Mouse (Mus musculus) E14TG2a.4 (cell line): ENCODE results near the gene Slc9a5.

ENCODE experiments used
- H3K27me3 ChIP-seq: 2 replicates; pipeline ENCODE4 v1.6.1; 2014; ENCODE audit warnings: low read length, control low read depth; ENCODE audit not compliant: insufficient read depth
- H3K36me3 ChIP-seq: 2 replicates; pipeline ENCODE4 v1.6.1; 2014; ENCODE audit warnings: low read length, control low read depth; ENCODE audit not compliant: insufficient read depth
- H3K4me1 ChIP-seq: replicated peaks from 2 replicates; pipeline ENCODE4 v1.6.1; 2014; ENCODE audit warnings: low read depth, low read length, control low read depth
- H3K4me3 ChIP-seq: replicated peaks from 2 replicates; pipeline ENCODE4 v1.5.1; 2014; ENCODE audit warnings: mild to moderate bottlenecking, low read length
- H3K9me3 ChIP-seq: 2 replicates; pipeline ENCODE4 v1.6.1; 2014; ENCODE audit warnings: low read length, control low read depth
- CTCF ChIP-seq: conservative IDR thresholded peaks from 2 replicates; pipeline ENCODE4 v1.5.1; 2014; ENCODE audit warnings: low read length
- NANOG ChIP-seq: IDR thresholded peaks from 2 replicates; pipeline ENCODE4 v1.6.1; 2014; ENCODE audit warnings: borderline replicate concordance, low read length, mixed read lengths
- POU5F1 ChIP-seq: IDR thresholded peaks from 2 replicates; pipeline ENCODE4 v1.6.1; 2014; ENCODE audit warnings: low read length, borderline replicate concordance

The Slc9a5 gene

GRCm38 (mm10) chr8:105318662-105319190 is 29.9 kb upstream of the Slc9a5 start:
- Histone ChIP-seq H3K4me3 (no peak overlapping the region), H3K27me3 (no peaks in the 10 kb centered on the region), H3K36me3 (peaks cover 83% of the 10 kb centered on the region), H3K4me1 (no peaks in the 10 kb centered on the region), H3K9me3 (no peaks in the 10 kb centered on the region)
- TF ChIP-seq POU5F1 (no peak), CTCF (no peak), NANOG (no peak)

- TF ChIP-seq POU5F1, result no peak
- TF ChIP-seq NANOG, result no peak
- no peak for TF ChIP-seq CTCF
- Histone ChIP-seq H3K36me3 (peaks cover 53% of the 10 kb centered on the region), H3K9me3 (no peaks in the 10 kb centered on the region), H3K27me3 (no peaks in the 10 kb centered on the region), H3K4me3 (no peak overlapping the region), H3K4me1 (peaks cover 26% of the 10 kb centered on the region)
Measured at GRCm38 (mm10) chr8:105323183-105323582, 25.5 kb upstream of the Slc9a5 start.

GRCm38 (mm10) chr8:105325641-105326093 is 23.0 kb upstream of the Slc9a5 start:
- Histone ChIP-seq H3K36me3 (peaks cover 59% of the 10 kb centered on the region), H3K4me1 (peaks cover 50% of the 10 kb centered on the region), H3K4me3 (peak overlapping the region; percentile 96), H3K9me3 (no peaks in the 10 kb centered on the region), H3K27me3 (no peaks in the 10 kb centered on the region)
- no peak for TF ChIP-seq POU5F1
- TF ChIP-seq NANOG, result no peak
- no peak for TF ChIP-seq CTCF

GRCm38 (mm10) chr8:105326141-105326672 is 22.4 kb upstream of the Slc9a5 start, which contains the start of the genes Lrrc29 and Tmem208:
TSS of gene Lrrc29 (minus strand) at chr8:105326278.
TSS of gene Tmem208 (plus strand) at chr8:105326354.
- Histone ChIP-seq H3K4me3 (peak within 1 kb of the TSS; percentile 96), H3K4me1 (peaks cover 55% of the 10 kb centered on the region), H3K9me3 (no peaks in the 10 kb centered on the region), H3K27me3 (no peaks in the 10 kb centered on the region), H3K36me3 (peaks cover 63% of the 10 kb centered on the region)
- no peak for TF ChIP-seq POU5F1
- no peak for TF ChIP-seq NANOG
- peak; percentile 23 for TF ChIP-seq CTCF

GRCm38 (mm10) chr8:105326968-105327367 is 21.7 kb upstream of the Slc9a5 start:
- H3K36me3 ChIP-seq, result peaks cover 64% of the 10 kb centered on the region
- no peak for TF ChIP-seq POU5F1
- TF ChIP-seq CTCF, result no peak
- no peak for TF ChIP-seq NANOG
- H3K9me3 ChIP-seq, result no peaks in the 10 kb centered on the region
- H3K27me3 ChIP-seq, result no peaks in the 10 kb centered on the region
- peaks cover 63% of the 10 kb centered on the region for H3K4me1 ChIP-seq
- peak overlapping the region; percentile 96 for H3K4me3 ChIP-seq

GRCm38 (mm10) chr8:105330325-105330724 is 18.3 kb upstream of the Slc9a5 start:
- Histone ChIP-seq H3K4me3 (peak overlapping the region; percentile 10; the same call in 1 of the 2 replicates), H3K9me3 (no peaks in the 10 kb centered on the region), H3K36me3 (peaks cover 72% of the 10 kb centered on the region), H3K27me3 (no peaks in the 10 kb centered on the region), H3K4me1 (peaks cover 72% of the 10 kb centered on the region)
- TF ChIP-seq CTCF (no peak), POU5F1 (no peak), NANOG (no peak)

GRCm38 (mm10) chr8:105331469-105331868 is 17.2 kb upstream of the Slc9a5 start:
- H3K4me3 ChIP-seq, result 0 out of 2 replicates have a peak overlapping the region, but pooled peaks have one; percentile 29
- peaks cover 81% of the 10 kb centered on the region for H3K36me3 ChIP-seq
- H3K4me1 ChIP-seq, result peaks cover 78% of the 10 kb centered on the region
- no peak for TF ChIP-seq CTCF
- TF ChIP-seq POU5F1, result no peak
- no peak for TF ChIP-seq NANOG
- H3K27me3 ChIP-seq, result no peaks in the 10 kb centered on the region
- no peaks in the 10 kb centered on the region for H3K9me3 ChIP-seq

- Histone ChIP-seq H3K9me3 (no peaks in the 10 kb centered on the region), H3K36me3 (peaks cover 81% of the 10 kb centered on the region), H3K27me3 (no peaks in the 10 kb centered on the region), H3K4me1 (peaks cover 80% of the 10 kb centered on the region), H3K4me3 (0 out of 2 replicates have a peak overlapping the region, but pooled peaks have one; percentile 29)
- TF ChIP-seq POU5F1 (no peak), CTCF (no peak), NANOG (no peak)
Measured at GRCm38 (mm10) chr8:105331931-105332330, 16.7 kb upstream of the Slc9a5 start.
